Mouse (Mus musculus): ENCODE measurements around the gene Gm3099.
"Not testable (repeated sequence)": the region's sequence is repeated elsewhere in the genome, so short reads cannot be mapped to it uniquely, and the experiment has no call there.

The Gm3099 gene

GRCm38 (mm10) chr14:3998094-3998493 is at the start of gene Gm3099:
Gene Gm3099 (plus strand): TSS chr14:3998394.
- not testable (repeated sequence) for DNase-seq

GRCm38 (mm10) chr14:3963247-3963646 is 34.9 kb upstream of the Gm3099 start, which contains the start of gene Gm3095:
Gene Gm3095 (plus strand): TSS chr14:3963547.
- not testable (repeated sequence) for DNase-seq

- DNase-seq, result not testable (repeated sequence)
Observed at GRCm38 (mm10) chr14:4023641-4024040, 25.4 kb downstream of the Gm3099 start, which contains the start of gene Gm5796. Gene Gm5796 (plus strand): TSS chr14:4023941.

Measured in heart, adult 11 months (tissue).